Mouse (Mus musculus) stomach, embryonic 14.5 days (tissue): Measurements from ENCODE around the gene Chmp6. TPM values are rescaled to one million over a fixed set of nuclear protein-coding genes. Genes with fewer than 3 reads are reported as not detected.

Experiments
- ATAC-seq: fragments of 200-750 bp; cut with Nextera tagmentation; 2 replicates; pipeline ENCODE4 v1.8.0; 2017; ENCODE audit warnings: low read depth, moderate TSS enrichment; ENCODE audit not compliant: insufficient number of reproducible peaks, insufficient read depth, low FRiP score
- H3K27ac ChIP-seq: fragments of 300-500 bp; sonication (generic); 2 replicates; pipeline ENCODE4 v1.5.1; 2014; ENCODE audit warnings: mild to moderate bottlenecking, low read length, moderate library complexity, mixed read lengths
- H3K27me3 ChIP-seq: fragments of 300-500 bp; sonication (generic); 2 replicates; pipeline ENCODE4 v1.6.1; 2014; ENCODE audit warnings: low read length, control low read depth, mixed read lengths; ENCODE audit not compliant: control insufficient read depth, insufficient read depth
- H3K36me3 ChIP-seq: fragments of 300-500 bp; sonication (generic); 2 replicates; pipeline ENCODE4 v1.6.1; 2014; ENCODE audit warnings: mild to moderate bottlenecking, control low read depth, low read length, moderate library complexity, mixed read lengths; ENCODE audit not compliant: control insufficient read depth, insufficient read depth
- H3K4me1 ChIP-seq: fragments of 300-500 bp; sonication (generic); 2 replicates; pipeline ENCODE4 v1.6.1; 2014; ENCODE audit warnings: low read length, control low read depth, mixed read lengths; ENCODE audit not compliant: control insufficient read depth, insufficient read depth
- H3K4me2 ChIP-seq: fragments of 300-500 bp; sonication (generic); replicated peaks from 2 replicates; pipeline ENCODE4 v1.6.1; 2014; ENCODE audit warnings: low read depth, low read length, control low read depth
- H3K4me3 ChIP-seq: fragments of 300-500 bp; sonication (generic); 2 replicates; pipeline ENCODE4 v1.5.1; 2014; ENCODE audit warnings: low read depth, low read length, control low read depth
- H3K9ac ChIP-seq: fragments of 300-500 bp; sonication (generic); replicated peaks from 2 replicates; pipeline ENCODE4 v1.6.1; 2014; ENCODE audit warnings: low read depth, mild to moderate bottlenecking, control low read depth, low read length, moderate library complexity, mixed read lengths
- H3K9me3 ChIP-seq: fragments of 300-500 bp; sonication (generic); 2 replicates; pipeline ENCODE4 v1.6.1; 2016; ENCODE audit warnings: low read depth, low read length, control low read depth; ENCODE audit not compliant: control insufficient read depth
- WGBS: fragments of 180-500 bp; shearing (Covaris S2); extraction: QIAGEN DNeasy Blood & Tissue Kit; methylation state at CpG from one replicate; pipeline ENCODE4 v1.1.7; 2014; 5-methylcytosine and 5-hydroxymethylcytosine counted together
- polyA plus RNA-seq: library from polyadenylated mRNA; unstranded; fragments of >200 nt; fragmentation: Nextera tagmentation; extraction: Ambion mirVana; gene quantifications from 2 replicates; pipeline ENCODE4 v1.2.1, GENCODE M21; 2014

Gene Chmp6
- polyA plus RNA-seq, 1 experiment from 2014 or later: 89.5 TPM

DNA sequence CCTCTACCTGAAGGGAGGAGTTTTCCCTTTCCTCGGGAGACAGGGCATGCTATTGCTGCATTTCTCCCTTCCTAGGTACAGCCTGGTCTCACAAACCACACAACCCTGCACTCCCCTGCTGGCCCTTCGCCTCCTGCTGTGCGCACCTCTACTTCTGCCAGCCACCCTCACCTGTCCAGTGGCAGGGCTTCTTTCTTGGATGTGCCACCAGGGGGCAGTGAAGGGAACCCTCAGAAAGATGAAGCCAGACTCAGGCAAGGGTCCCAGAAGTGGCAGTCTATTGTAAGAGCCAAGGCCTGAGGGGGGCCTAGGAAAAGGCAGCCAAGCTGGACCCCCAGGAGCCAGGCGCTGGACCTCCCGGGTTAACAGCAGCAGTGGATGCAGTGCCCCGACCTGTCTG is 22.2 kb downstream of the Chmp6 start:
- ATAC-seq: no peak
- no peak overlapping the region for H3K9ac ChIP-seq
- no peak overlapping the region for H3K27ac ChIP-seq
- no peak overlapping the region for H3K4me3 ChIP-seq
- no peak overlapping the region for H3K4me2 ChIP-seq
- H3K27me3 ChIP-seq: no peaks in the 10 kb centered on the region
- WGBS: 40% methylated on average over 6 of the region's 6 CpGs
- no peaks in the 10 kb centered on the region for H3K36me3 ChIP-seq
- H3K4me1 ChIP-seq: peaks cover 45% of the 10 kb centered on the region
- H3K9me3 ChIP-seq: no peaks in the 10 kb centered on the region

DNA sequence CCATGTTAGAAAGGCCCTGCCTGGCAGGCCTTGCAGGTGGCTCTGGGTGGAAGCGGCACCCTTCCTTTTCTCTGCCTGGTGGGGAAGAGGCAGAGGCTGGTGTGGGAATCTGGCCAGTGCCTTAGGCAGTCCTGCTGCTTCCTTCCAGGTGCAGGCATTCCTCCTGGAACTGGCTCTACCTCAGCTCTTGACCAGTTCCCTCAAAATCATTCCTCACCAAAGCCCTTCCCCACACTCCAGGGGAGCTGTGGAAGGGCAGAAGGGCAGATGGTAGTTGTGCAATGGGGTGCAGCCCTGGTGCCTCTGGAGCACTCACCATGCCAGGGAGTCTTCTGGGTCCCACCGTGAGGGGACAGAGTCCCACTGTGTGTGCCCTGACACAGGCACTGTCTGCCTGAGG is 23.2 kb downstream of the Chmp6 start:
- Histone ChIP-seq H3K27ac (peak overlapping the region; percentile 78; the same call in 1 of the 2 replicates), H3K9me3 (no peaks in the 10 kb centered on the region), H3K4me1 (peaks cover 55% of the 10 kb centered on the region), H3K9ac (no peak overlapping the region), H3K27me3 (no peaks in the 10 kb centered on the region), H3K4me3 (no peak overlapping the region), H3K4me2 (no peak overlapping the region), H3K36me3 (no peaks in the 10 kb centered on the region)
- ATAC-seq: no peak
- WGBS: 75% methylated on average over 2 of the region's 2 CpGs

DNA sequence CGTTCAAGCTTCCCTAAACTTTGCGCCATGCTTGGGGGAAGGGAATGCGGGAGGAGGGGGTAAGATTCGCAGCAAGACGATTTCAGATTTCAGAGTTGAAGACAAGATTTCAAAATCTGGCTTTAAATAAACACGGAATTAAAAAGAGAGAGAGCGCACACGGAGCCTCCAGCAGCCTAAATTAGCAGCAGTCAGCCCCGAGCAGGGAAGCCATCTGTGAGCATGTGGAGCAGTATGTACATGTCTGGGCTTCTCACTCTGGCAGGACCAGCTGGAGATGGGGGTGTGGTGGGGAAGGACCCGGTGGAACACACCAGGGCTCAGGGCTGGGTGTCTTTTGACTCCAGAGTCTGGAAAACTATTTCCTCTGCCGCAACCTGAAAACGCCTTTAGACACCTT is 24.0 kb downstream of the Chmp6 start:
- Histone ChIP-seq H3K4me2 (peak overlapping the region; percentile 20; the same call in 1 of the 2 replicates), H3K9me3 (no peaks in the 10 kb centered on the region), H3K27ac (peak overlapping the region; percentile 78), H3K27me3 (no peaks in the 10 kb centered on the region), H3K36me3 (no peaks in the 10 kb centered on the region), H3K4me1 (peaks cover 59% of the 10 kb centered on the region), H3K4me3 (no peak overlapping the region), H3K9ac (peak overlapping the region; percentile 6; the same call in 1 of the 2 replicates)
- 31% methylated on average over 12 of the region's 12 CpGs for WGBS
- no peak for ATAC-seq

DNA sequence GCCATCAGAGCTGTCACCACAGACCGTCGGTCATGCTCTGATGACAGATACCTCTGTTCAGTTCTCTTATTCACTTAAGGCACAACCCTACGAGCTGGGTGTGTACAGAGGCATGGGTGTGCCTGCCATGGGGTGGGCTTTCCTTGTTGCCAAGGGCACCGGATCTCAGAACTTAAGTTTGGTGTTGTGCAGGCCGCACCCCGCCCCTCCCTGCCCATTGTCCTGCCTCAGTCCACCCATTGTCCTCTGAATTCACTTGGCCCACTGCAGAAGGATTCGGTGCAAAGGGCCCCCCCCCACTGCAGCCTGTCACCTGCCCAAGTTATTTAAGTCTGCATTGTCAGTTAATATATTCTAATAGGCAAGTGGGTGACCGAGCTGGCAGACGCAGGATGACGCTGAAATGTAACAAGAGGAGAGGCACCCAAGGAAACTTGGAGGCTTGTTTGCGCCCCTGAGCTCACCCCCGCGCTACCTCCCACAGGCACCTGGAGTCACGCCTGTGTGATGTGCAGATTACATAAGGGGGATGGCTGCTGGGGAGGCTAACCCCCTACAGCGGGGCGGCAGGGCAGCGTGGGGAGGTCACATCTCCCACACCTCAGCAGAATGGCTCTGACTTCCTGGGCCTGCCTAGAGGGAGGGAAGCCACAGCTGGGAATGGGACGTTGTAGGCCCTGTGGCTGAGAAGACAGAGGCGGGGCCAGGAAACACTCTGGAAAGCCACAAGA is 24.7 kb downstream of the Chmp6 start:
- ATAC-seq: no peak
- H3K36me3 ChIP-seq: no peaks in the 10 kb centered on the region
- H3K4me2 ChIP-seq: peak overlapping the region; percentile 20; the same call in 1 of the 2 replicates
- peak overlapping the region; percentile 78 for H3K27ac ChIP-seq
- H3K27me3 ChIP-seq: no peaks in the 10 kb centered on the region
- H3K9ac ChIP-seq: 0 out of 2 replicates have a peak overlapping the region, but pooled peaks have one; percentile 6
- no peaks in the 10 kb centered on the region for H3K9me3 ChIP-seq
- H3K4me1 ChIP-seq: peaks cover 59% of the 10 kb centered on the region
- WGBS: 54% methylated on average over 19 of the region's 19 CpGs
- no peak overlapping the region for H3K4me3 ChIP-seq

DNA sequence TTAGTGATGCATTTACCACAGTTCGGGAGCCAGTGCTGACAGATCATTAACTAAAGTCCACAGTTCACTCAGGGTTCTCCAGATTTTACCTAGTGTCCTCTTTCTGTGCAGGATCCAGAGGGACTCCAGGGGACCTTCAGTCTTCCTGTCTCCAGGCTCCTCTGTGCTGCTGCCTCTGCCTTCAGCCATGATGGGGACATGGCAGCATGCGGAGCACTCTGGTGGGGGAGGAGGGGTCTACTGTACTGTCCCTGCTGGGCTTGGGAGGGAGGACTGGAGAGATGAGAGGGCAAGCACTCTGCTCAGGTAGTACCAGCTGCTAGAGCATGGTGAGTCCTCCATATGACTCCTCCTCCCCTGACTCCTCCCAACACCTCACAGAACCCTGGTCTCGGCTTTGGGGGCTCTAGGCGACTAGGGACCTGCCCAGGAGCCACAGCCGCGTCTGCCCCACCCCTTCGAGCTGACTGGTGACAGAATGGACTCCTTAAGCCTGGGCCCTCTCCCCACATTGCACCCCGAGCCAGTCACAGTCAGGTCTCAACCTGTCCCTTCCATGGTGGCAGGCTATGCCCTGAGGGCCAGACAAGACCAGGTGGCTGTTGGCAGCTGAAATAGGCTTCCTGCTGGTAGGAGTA is 26.0 kb downstream of the Chmp6 start:
- Histone ChIP-seq H3K36me3 (no peaks in the 10 kb centered on the region), H3K4me3 (no peak overlapping the region), H3K4me2 (peak overlapping the region; percentile 14; the same call in 1 of the 2 replicates), H3K27ac (peak overlapping the region; percentile 78; the same call in 1 of the 2 replicates), H3K9me3 (no peaks in the 10 kb centered on the region), H3K4me1 (peaks cover 65% of the 10 kb centered on the region), H3K9ac (no peak overlapping the region), H3K27me3 (no peaks in the 10 kb centered on the region)
- ATAC-seq: no peak
- WGBS: 51% methylated on average over 8 of the region's 8 CpGs

DNA sequence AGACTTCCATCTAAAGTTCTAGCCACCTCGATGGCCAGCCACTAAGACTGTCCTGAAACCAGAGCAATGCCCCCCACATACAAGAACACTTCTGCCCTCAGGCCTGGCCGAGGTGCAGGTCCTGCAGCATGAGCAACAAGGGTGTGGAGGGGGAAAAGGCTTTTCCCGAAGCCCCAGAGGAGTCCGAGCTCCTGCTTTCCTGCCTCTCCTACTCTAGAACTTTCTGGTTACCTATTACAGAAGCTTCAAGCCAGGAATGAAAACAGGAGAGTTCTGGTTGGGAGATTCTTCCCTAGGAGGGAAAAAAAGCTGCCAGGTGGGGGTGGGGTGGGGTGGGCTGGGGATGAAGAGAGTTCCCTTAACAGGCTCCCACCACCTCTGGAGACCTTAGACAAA is 26.5 kb downstream of the Chmp6 start:
- peaks cover 68% of the 10 kb centered on the region for H3K4me1 ChIP-seq
- no peak overlapping the region for H3K4me2 ChIP-seq

DNA sequence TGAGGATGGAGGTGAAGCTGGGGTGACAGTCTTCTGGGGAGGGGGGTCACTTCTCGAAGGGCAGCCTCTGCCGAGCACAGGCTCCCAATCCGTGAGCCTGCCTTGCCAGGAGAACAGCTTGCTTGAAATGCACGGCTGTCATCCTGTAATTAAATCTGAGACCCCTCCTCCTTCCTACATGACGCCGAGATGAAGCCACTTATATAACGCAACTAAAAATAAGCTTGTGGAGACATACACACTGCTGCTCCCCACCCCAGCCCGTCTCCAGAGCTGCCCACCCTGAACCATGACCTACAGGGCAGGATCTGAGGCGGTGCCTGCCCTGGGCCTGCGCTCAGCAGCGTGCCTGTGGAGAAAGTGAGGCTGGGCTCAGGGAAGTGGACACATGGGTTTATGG is 26.9 kb downstream of the Chmp6 start:
- Histone ChIP-seq H3K36me3 (no peaks in the 10 kb centered on the region), H3K27ac (no peak overlapping the region; the same call in 1 of the 2 replicates), H3K9ac (no peak overlapping the region), H3K4me3 (no peak overlapping the region), H3K4me2 (no peak overlapping the region), H3K27me3 (no peaks in the 10 kb centered on the region), H3K9me3 (no peaks in the 10 kb centered on the region), H3K4me1 (peaks cover 71% of the 10 kb centered on the region)
- no peak for ATAC-seq
- 57% methylated on average over 11 of the region's 11 CpGs for WGBS

More for the DNA sequence above, 26.5 kb downstream of the Chmp6 start:
- Histone ChIP-seq H3K9me3 (no peaks in the 10 kb centered on the region), H3K9ac (no peak overlapping the region), H3K4me3 (no peak overlapping the region), H3K27ac (peak overlapping the region; percentile 58; the same call in 1 of the 2 replicates), H3K27me3 (no peaks in the 10 kb centered on the region), H3K36me3 (no peaks in the 10 kb centered on the region)
- no peak for ATAC-seq
- WGBS: 67% methylated on average over 4 of the region's 4 CpGs

DNA sequence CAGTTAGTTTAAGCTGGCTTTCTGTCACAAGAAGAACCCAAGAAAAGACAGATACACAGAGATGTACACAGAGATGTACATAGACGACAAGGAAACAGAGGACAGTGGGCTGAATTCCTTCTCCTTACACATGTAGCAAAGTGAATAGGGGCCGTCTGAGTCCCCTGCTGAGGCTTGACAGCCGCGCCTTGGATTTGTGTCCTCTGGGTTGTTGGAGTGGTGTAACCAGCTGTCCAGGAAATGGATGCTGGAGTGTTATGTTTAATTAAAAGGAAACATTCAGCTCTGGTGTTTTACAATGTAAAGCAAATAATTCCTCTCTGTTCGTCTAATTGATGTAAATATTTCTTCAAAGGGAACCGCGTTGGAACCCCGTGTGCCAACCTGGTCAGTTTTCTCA is 28.6 kb downstream of the Chmp6 start:
- 0 out of 2 replicates have a peak overlapping the region, but pooled peaks have one; percentile 11 for H3K9ac ChIP-seq
- WGBS: 5% methylated on average over 8 of the region's 8 CpGs
- H3K36me3 ChIP-seq: no peaks in the 10 kb centered on the region
- H3K4me1 ChIP-seq: peaks cover 64% of the 10 kb centered on the region
- H3K9me3 ChIP-seq: no peaks in the 10 kb centered on the region
- peak overlapping the region; percentile 35 for H3K4me2 ChIP-seq
- H3K27ac ChIP-seq: no peak overlapping the region; the same call in 1 of the 2 replicates
- no peaks in the 10 kb centered on the region for H3K27me3 ChIP-seq
- no peak for ATAC-seq
- H3K4me3 ChIP-seq: peak overlapping the region; percentile 76
